Mouse (Mus musculus): ENCODE measurements around the gene Tmem200c. TPM values are rescaled to one million over a fixed set of nuclear protein-coding genes. Genes with fewer than 3 reads are reported as not detected.

Tmem200c gene
- polyA plus RNA-seq, 1 experiment from 2014 or later: 0.04 TPM

- Histone ChIP-seq H3K27ac (ENCODE audit: low read length) (no peak overlapping the region), H3K4me3 (ENCODE audit: low read length) (no peak overlapping the region), H3K36me3 (ENCODE audit: control insufficient read depth, insufficient read depth, low read length) (no peaks in the 10 kb centered on the region), H3K9ac (ENCODE audit: low read length) (no peak overlapping the region), H3K4me2 (ENCODE audit: low read depth, low read length) (no peak overlapping the region), H3K9me3 (ENCODE audit: control insufficient read depth, low read length) (no peaks in the 10 kb centered on the region), H3K27me3 (ENCODE audit: control insufficient read depth, insufficient read depth, low read depth, low read length) (no peaks in the 10 kb centered on the region; the same call in 1 of the 2 replicates), H3K4me1 (replicated peaks; ENCODE audit: control insufficient read depth, insufficient read depth, low read length) (peaks cover 3% of the 10 kb centered on the region; the same call in 1 of the 2 replicates)
- no peak for ATAC-seq (ENCODE audit: low read depth)
- 33% methylated on average over 3 of the region's 3 CpGs for WGBS
Observed at GRCm38 (mm10) chr17:68883474-68884083, 57.2 kb downstream of the Tmem200c start.

DNA sequence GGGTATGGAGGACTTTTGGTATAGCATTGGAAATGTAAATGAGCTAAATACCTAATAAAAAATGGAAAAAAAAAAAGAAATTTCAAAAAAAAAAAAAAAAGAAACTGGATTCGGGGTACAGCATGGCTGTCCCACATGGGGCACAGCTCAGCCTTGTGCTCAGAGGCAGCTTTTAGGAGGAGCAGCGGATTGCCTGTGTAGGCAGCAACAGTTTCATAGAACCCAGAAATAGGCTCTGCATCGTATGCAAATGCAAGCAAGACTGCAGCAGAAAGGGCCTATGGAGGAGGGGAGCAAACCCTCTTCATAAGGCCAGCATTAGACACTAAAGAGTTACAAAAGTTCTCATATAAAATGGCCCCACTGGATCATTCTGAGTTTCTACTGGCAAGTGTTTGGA, 64.2 kb downstream of the Tmem200c start:
- ATAC-seq (ENCODE audit: low read depth): no peak
- no peak overlapping the region for H3K4me3 ChIP-seq (ENCODE audit: low read length)
- H3K36me3 ChIP-seq (ENCODE audit: control insufficient read depth, insufficient read depth, low read length): no peaks in the 10 kb centered on the region
- H3K9ac ChIP-seq (ENCODE audit: low read length): no peak overlapping the region
- H3K27ac ChIP-seq (ENCODE audit: low read length): no peak overlapping the region
- no peaks in the 10 kb centered on the region for H3K27me3 ChIP-seq (ENCODE audit: control insufficient read depth, insufficient read depth, low read depth, low read length)
- 94% methylated on average over 3 of the region's 3 CpGs for WGBS
- no peaks in the 10 kb centered on the region for H3K9me3 ChIP-seq (ENCODE audit: control insufficient read depth, low read length)
- H3K4me2 ChIP-seq (ENCODE audit: low read depth, low read length): no peak overlapping the region
- no peaks in the 10 kb centered on the region for H3K4me1 ChIP-seq (replicated peaks; ENCODE audit: control insufficient read depth, insufficient read depth, low read length)

Other genes starting within 250 kb of the Tmem200c start
- gene Epb41l3, start 249.1 kb downstream of the Tmem200c start, polyA plus RNA-seq (2015; fragmentation: Nextera tagmentation; extraction: Ambion mirVana): 46.8 and 52.1 TPM in 2 replicates